Mouse (Mus musculus) forelimb bud, embryonic 11.5 days (tissue): ENCODE data around the gene Rnf150.

ENCODE experiments used
- DNase-seq: peaks from one replicate; pipeline ENCODE4 v3.0.0-alpha.2; 2012; ENCODE audit warnings: low read depth, low spot score

Gene Rnf150

DNA sequence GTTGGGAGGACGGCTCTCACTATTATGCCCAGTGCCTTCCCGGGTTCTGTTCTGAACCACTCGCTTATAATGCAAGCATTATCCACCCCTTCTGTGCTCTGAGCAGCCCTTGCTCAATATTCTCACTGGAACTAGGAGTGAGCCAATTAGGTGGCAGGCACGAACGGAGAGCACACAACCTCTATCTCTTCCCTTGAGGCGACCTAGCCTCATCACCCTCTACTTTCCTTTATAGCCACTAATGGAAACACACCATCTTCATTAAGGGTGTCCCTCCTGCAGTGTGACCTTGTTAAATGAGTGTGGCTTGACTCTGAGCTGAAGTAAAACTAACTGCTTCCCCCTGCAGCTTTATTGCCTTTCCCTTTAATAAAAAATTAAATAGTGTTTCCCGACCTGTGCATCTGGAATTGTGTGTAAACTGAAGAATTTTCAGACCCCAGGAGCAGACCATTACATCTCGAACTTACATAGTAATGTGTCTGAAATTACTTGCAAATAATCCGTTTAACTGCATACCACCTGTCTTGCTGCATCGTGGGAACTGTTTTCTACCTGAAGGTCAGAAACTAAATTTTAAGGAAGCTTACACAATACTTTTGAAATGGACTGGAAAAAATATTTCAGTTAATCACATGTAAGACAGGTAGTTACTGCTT, 26.0 kb downstream of the Rnf150 start:
- DNase-seq: peak; percentile 57

DNA sequence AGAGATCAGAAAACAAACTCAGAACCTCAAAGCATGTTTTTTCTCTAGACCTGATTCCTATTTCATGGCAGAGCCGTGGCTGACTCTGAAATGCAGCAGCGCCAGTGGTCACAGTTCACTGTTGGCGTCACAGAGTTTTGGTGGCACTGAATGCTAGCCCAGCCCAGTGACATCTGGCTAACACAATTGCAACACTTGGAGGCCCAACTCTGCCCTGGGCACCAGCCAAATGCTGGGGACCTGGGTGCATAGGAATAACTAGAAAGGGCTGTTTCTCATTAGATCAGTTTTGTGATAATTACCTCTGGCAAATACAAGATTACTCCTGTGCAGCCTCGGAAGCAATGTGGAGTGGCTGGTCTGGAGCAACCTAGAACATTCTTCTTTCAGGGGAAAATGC, 31.9 kb downstream of the Rnf150 start:
- DNase-seq: no peak

DNA sequence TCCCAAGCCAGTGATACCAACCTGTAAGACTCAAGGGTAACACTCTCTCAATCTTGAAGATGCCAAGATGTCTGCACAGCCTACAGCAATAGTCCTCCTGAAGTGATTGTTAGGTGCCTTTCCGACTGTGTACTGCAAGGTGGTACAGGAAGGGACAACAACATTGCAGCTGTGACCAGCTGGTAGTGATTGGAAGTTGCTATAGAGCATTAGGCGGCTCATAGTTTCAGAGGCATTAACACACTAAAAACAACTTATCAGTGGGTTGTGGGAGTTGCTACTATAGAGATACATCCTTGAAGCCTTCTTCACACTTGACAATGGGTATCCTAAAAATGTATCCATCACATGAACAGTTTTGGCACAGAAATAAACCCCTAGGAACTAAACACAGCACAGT, 33.6 kb downstream of the Rnf150 start:
- DNase-seq: no peak

DNA sequence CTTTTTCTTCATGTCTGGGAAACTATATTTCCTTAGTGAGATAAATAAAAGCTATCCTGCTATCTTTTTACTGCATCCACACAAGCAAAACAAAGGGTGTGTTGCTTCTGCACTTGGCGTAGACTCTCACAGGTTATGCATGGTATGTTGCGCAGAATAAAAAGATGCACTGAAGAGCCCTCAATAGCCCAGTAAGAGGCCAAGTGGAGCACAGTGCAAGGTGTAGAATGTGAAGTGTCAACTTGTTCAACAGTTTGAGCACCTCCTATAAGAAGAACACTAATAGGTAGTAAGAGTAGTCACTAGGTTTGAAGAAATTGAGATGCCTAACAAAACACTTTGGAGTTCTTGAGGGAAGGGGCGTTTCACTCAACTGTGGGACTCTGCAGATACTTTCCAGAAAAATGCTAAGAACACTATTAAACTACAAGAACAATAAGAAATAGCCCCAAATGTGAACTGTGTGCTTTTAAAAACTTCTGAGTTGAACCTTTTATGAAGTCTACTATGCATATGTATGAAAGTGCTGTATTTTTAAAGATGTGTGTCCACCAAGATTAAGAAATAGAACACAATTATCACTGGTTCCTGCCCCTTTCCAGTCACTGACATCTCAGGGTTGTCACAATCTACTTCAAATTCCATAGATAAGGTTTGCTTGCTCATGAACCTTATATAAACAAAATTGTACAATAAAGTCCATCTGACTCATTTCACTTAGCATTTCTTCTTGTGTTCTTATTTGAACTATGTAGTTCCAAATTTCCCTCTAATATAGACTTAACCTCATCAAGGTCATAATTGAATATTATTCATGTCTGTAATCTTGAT, 34.7 kb downstream of the Rnf150 start:
- DNase-seq: no peak

DNA sequence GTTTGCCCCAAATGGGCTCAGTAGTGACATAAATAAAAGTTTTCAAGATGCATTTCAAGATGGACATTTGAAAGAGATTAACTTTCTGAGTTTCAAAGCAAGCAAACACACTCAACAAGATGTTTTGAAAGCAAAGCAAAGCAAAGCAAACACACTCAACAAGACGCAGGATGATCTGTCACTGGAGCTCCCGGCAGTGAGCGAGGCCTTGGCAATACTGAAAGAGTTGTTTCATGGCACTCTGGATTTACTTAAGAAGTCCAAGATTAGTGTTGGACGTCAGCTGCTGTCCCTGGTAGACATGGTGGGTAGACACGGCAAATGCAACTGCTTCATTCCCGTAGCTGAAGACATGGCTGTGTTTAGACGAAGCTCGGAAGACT, 35.3 kb downstream of the Rnf150 start:
- no peak for DNase-seq

DNA sequence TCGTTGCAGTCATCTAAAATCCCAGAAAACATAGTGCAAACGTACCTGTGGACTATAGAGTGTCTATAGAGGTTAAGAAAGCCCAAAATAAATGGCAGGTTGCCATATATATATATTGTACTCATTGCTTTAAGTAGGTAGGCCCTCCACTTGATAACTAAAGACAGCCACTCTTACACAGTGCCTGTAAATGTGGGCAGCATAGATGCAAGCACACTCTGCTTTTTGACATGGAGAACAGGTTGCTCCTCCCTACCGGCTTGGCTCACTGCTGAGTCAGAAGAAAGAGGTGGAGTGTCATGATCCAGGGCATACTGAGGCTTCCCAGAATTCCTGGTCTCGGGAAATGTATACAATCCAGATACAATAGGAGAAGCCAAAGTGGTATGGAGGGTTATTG, 37.8 kb downstream of the Rnf150 start:
- no peak for DNase-seq

DNA sequence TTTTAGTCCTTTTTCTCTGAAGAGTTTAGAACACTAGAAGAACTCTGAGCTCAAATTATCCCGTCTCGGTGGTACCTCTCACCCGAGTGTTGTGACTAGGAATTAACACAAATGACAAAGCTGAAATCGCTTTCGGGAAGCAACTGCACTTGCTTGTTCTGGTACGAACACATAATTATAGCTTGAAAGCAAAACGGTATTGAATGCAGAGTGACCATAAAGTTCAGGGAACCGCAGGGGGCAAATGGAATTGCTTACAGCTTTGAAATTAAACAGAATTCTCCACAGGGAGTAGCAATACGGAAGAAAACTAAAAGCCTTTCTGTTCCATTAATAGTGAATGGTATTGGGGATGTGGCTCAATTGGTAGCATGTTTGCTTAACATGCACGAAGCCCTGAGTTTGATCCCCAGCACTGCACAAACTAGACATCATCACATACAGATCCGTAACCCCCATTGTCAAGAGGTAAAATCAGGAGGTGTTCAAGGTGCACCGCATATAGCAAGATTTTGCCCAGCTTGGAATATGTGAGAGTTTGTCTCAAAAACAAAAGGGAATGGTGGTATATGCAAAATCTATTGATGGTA, 38.5 kb downstream of the Rnf150 start:
- no peak for DNase-seq

DNA sequence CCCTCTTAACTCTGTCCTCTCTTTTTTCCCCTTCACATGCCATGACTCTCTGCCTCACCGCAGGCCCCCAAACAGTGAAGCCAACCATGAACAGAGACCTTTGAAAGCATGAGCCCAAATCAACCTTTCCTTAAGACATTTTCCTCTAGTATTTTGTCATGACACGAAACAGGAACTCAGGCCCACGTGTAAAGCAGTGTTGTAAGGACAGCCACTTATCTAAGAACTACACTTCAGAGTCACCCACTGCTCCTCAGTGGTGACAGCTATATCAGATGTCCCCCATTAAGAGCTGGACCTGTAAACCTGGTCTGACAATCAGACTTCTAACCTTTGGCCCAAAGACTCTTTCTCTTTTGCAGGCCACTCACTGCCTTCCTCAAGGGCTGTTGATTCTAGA, 40.3 kb downstream of the Rnf150 start:
- DNase-seq: no peak

DNA sequence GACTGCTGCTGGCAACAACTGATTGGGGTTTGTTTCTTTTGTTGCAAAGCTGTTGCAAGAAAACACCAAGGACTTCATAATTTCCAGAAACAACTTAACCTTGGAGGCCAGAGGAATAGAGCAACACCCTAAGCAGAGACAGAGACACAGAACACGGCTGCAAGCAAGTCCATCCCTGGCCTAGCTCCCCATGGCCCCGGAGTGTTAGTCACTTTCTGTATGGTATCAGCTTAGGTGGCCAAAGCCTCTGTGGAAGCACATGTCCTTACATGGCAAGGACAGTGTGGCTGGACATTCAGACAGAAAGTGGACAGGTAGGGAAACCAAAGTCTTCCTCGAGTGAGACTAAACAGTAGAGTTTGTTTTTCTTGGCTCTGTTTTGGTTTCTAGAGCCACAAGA, 44.1 kb downstream of the Rnf150 start:
- DNase-seq: no peak

DNA sequence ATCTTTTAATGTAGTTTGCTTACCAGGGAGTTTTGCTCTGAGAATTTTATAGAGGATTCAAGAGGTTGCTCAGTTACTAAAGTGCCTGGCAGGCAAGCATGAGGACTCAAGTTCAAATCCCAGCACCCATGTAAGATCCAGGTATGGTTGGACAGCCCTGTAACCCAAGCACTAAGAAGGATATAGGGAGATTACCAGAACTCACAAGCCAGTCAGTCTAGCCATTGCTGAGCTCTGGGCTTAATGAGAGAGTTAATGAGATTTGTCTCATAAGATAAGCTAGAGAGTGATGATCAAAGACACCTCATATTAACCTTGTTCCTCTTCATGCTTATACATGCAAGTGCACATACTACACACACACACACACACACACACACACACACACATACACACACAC, 48.3 kb downstream of the Rnf150 start:
- DNase-seq: no peak

DNA sequence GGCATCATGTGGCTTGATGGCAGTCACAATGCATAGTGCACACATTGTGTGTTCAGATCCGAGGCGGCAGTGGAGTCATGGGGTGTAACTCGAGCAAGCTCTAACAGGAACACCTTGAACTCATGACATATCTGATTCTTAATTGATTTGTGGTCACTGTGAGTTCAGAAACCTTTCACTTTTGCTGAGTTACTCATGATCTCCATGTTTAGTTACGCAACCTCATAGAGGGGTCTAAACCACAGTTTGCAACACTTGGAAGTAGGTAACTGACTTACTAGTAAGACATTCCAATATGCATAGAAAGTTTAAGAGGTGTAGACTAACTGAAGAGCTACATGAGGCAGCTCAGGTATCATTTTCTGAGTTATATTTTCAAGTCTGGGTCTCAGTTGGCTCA, 49.1 kb downstream of the Rnf150 start:
- no peak for DNase-seq

DNA sequence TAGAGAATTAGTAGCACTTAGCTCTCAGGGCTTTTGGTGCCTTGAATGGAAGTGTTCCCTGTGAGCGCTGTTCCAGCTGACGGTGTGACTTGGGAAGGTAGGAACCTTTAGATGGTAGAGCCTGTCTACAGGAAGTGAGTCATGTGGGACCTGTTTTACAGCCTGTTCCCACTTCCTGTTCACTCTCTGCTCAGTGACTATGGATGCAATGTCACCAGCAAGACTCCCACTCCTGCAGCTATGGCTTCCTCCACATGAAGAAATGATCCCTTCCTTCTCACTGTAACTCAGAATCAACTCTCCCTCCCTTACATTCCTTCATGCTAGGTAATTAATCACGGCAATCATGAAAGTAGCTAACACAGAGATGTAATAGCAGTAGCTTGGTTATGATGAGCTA, 51.4 kb downstream of the Rnf150 start:
- DNase-seq: no peak

DNA sequence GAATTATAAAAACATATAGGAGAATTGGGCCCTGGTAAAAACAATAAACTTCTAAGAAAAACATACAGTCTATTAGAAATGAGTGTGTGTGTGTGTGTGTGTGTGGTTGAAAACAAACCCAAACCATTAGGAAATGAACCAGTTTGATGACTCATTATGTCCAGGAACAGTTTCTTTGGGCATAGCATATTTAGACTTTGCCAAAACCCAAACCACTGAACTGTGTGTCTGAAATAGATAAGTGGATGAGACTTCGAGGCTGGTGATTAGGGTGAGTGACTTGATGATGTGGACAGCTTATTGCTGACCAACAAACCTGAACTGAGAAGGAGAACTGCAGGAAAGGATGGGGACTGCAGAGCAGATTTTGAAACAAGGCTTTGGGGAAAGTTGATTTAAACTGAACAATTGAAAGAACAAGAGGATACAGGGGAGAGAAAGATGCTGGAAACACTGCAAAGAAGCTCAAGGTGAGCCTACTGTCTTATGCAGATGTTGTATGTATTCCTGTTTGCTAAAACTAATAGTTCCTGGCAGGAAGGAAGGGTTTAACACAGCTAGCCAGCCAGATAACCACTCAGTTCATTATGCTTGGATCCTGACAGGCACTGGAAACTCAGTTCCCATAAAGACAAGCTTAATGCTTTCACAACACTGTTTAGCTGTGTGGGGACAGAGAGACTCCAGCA, 53.8 kb downstream of the Rnf150 start:
- no peak for DNase-seq

DNA sequence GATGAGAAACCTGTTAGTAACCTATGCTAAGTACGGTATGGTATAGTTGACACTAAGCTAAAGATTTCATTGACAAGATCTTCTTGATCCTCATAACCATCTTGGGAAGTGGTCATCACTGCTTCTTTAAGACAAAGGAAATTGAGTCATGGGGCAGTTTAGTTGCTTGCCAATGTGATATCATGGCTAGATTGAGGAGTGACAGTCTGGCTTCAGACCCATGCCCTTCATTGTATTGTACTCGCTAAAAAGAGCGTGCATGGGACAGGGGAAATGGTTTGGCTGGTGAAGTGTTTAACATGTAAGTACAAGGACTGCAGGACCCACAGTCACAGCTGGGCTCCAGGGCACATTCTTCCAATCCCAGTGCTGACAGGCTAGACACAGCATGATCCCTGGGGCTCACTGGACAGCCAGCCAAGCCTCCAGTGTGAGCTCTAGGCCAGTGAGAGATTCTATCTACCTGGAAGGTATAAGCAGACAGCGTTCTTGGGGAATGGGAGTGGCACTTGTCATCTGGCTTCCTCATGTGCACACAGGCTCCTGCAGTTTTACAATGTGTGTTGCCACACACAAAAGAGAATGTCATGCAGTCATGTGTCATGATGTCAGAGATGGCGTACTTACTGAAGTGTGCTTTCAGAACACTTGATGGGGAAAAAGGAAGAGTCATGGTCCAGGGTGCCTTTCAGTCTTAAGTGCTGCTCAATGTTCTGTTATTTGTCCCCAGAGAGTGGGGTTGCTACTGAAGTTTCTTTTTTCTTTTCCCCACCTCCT, 54.6 kb downstream of the Rnf150 start:
- no peak for DNase-seq

DNA sequence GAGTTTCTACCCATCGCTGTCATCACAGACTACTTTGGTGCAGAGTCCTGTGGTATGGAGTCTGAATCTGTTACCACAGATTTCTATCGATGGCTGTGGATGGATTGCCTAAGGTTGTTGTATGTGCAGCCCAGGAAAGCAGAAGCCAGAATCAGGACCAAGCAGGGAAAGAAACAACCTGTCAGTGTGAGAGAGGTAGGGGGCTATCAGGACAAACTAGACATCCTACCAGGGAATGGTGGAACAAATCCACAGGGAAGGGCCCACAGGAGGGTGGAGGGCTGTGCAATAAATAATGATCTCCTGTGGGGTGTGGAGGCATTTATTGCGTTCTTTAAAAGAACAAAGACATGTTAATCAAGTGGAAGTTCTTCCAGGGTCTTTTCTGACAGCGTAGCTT, 56.5 kb downstream of the Rnf150 start:
- no peak for DNase-seq

DNA sequence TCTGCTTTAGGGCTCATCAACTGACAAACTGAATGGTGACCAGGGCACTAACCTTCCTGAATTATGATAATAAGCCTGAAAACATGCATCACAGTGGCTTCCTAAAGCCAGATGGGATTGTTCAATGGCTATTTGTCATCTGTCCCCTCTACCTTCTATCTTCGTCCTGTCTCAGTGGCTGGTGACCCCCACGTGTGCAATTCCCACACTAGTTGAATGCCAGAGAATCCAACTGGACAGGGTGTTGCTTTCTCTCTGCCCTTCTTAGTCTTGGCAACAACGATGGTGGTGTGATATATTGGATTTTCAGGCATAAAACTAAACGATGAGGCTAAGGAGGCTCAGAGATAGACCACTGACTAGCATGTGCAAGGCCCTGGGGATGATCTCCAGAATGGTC, 57.0 kb downstream of the Rnf150 start:
- no peak for DNase-seq

DNA sequence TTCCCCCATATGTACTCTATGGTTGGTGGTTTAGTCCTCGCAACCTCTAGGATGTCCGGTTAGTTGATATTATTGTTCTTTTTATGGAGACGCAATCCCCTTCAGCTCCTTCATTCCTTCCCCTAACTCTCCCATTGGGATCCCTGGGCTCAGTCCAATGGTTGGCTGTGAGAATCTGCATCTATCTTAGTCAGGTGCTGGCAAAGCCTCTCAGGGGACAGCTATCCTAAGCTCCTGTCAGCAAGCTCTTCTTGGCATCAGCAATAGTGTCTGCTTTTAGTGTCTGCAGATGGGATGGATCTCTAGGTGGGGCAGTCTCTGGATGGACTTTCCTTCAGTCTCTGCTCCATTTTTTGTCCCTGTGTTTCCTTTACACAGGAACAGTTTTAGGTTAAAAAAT, 62.1 kb downstream of the Rnf150 start:
- DNase-seq: no peak

DNA sequence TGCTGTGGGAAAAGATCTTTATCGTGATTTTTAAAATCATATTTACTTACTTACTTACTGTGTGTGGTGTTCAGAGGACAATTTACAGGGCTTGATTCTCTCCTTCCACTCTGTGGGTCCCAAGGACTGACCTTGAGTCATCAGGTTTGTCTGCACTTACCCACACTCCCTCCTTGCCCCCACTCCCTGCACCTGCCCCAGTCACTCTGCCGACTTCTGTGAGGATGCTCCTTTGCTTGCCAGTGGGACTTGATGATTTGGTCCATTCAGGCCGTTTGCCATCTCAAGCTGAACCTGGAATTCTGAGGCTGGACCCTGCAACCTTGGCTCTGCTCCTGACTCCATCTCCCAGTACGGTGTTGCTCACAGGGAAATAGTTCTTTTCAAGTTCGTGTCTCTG, 63.4 kb downstream of the Rnf150 start:
- DNase-seq: no peak

DNA sequence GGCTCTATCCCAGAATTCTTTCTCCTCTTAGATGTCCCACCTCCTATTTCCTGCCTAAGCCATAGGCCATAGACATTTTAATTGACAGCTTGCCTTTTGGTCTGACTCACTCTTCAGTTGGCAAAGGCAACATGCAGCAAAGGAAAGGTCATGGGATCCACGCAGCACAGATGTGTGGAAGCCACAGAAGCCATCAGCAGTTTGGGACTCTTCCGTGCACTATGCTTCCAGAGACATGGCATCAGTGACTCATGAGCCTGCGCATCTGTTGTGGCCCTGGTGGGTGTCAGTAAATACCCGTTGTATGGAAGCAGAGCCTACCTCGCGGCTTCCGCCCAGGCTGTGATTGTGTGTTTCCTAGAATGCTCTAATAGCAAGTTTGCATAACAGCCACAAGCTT, 68.4 kb downstream of the Rnf150 start:
- no peak for DNase-seq

DNA sequence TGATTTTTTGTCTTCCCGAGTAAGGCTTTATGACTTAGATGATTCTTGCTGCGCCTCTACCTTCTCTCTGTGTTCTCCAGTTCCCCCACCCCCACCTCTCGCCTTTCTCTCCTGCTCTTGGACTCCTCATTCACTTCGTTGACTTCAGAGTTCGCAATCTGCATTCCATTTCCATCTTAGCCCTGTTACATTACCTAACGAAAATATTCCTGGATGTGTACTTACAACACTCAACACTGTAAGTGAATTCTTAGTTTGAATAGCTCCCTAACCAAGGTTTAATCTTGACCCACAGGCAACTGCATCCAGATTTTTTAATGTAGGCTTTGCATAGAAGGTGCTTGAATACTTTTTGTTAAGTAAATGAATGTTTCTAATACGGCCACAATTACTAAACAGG, 73.0 kb downstream of the Rnf150 start:
- no peak for DNase-seq

DNA sequence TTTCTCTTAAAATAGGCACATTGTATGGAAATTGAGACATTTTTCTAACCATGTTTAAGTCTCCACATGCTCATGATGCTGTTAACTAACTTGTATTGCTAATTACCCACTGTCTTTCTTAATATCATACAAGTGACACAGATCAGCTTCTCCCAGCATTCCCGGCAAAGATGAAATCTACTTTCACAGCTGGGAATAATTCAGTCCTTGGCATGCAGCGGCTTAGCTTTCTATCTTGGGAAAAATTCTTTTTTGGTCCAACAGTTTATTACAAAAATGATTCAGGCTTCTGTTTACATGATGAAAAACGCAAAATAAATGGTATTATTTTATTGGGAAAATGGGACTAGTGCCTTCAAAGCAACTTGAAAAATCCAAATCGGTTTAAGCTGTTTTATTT, 73.7 kb downstream of the Rnf150 start:
- DNase-seq: no peak

DNA sequence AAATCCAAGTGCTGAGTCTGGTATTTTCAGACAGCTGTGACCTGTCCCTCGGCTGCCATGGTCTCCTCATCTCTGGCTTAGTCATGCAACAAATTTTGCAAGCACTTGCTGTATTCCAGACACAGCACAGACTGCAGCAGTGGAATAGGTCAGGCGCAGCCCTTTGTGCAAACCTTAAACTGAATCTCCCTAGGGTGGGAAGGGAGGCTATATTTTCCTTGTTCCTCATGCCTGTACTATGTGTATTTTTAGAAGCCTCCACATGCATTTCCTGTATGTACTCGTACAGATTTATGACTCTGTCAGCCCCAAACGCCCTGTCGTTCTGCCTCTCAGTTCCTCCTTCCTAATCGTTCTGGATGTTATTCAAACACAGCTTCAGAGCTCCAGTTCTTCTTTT, 76.8 kb downstream of the Rnf150 start:
- DNase-seq: no peak
